Mouse (Mus musculus): ENCODE data around the gene Trib2. TPM values are rescaled to one million over a fixed set of nuclear protein-coding genes. Genes with fewer than 3 reads are reported as not detected.
A peak's percentile ranks its signal among the peaks of the same experiment; 100 is the strongest.

Trib2 gene
- 10 to 100 TPM; 71.6 to 72.5 TPM for total RNA-seq (2021)
- long read RNA-seq, full-length matches to known transcripts = 21 of 29 reads
- long read RNA-seq, partial matches to known transcripts = 0 of 29 reads
- long read RNA-seq, other reads (novel, unspliced or antisense) = 8 of 29 reads

DNA sequence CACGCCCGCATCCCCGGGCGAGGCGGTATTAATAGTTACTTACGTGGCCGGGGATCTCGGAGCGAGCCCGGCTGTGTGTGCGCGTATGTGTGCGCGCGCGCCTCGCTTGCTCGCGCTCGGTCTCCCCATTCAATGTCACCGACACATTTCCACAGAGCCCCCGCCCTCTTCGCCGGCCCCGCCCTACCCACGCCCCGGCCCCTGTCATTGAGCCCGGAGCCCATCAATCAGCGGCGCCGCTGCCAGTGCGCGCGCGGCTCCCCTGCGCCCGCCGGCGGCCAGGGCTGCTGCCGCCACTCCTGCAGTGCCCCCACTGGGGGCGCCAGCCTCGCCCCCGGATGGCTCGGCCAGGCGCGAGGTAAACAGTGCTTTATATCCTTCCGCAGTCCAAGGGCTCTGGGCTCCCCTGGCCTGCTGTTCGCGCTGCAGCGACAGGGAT, at the start of gene Trib2:
Gene Trib2, minus strand, starts transcription at position 183 of the 439 bp plus-strand sequence.
- DNase-seq (ENCODE audit: low spot score in 2 of 2) = peak; percentile 90 to 93

DNA sequence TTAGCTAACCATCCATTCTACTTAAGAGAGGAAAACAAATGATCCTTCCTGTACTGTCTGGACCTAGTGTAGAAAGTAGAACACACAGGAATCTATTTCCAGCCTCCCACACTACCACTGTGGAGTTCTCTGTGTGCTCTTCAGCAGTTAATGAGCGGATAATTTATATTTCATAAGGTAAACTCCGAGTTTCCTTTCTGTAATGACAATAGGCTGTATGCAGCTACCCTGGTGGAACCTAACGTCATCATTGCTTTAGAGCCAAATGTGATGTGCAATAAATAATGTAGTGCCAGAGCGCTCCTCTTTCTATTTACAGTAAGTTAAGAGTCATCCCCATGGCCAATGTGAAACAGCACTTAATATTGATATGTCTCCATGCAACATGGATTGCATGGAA, 41.3 kb upstream of the Trib2 start:
- no peak for DNase-seq (ENCODE audit: low spot score in 2 of 2)

DNA sequence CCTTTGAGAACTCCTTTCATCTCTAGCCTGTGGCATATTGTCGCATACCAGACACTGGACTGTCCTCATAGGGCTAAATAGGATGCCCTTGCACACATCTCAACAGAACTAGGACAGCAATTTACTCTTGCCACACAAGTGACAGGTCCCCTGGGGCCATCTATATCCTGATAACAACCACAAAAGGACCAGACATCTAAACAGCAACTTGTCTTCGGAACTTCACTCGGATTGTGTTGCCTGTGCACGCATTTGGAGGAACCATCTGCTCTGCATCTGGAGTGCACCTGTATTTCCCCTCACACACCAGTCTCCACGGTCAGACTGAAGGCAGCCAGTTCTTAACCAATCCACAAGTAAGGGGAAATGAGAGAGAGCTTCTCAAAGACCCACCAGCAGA, 39.2 kb upstream of the Trib2 start:
- DNase-seq (ENCODE audit: low spot score in 2 of 2) = no peak

DNA sequence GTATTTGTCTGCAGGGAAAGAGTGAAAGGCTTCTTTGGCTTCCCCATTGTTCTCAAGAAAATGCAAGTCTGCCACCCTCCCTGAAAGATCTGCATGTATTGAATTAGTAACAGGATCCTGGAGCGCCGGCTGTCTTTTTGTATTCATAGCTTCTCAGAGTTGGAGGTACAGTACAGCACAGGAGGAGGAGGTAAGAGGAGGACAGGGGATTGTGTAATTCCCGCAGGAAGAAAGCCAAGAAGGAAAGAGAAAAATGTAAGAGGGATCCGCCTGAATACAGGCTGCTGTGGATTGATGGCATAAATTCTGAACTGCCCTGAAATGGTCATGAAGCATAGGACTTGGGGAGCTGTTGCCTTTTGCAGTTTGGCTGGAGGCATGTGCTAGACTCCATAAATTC, 36.1 kb upstream of the Trib2 start:
- DNase-seq (ENCODE audit: low spot score in 2 of 2) = no peak

DNA sequence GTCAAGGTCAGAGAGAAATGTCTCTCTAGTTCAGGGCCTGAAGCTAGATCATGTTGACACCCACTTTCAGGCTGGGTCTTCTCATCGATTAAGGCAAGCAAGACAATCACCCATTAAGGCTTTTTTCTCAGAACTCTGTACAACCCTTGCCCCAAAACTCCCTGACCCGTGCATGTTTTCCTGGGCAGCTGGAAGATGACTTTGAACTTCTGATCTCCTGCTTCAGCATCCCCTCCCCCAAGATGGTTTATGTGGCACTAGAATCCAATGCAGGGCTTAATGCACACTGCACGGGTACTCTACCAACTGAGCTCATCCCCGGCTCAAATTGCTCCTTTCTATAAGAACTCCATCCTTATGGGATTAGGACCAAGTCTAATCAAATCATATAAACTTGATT, 35.3 kb upstream of the Trib2 start:
- DNase-seq (ENCODE audit: low spot score in 2 of 2) = no peak

DNA sequence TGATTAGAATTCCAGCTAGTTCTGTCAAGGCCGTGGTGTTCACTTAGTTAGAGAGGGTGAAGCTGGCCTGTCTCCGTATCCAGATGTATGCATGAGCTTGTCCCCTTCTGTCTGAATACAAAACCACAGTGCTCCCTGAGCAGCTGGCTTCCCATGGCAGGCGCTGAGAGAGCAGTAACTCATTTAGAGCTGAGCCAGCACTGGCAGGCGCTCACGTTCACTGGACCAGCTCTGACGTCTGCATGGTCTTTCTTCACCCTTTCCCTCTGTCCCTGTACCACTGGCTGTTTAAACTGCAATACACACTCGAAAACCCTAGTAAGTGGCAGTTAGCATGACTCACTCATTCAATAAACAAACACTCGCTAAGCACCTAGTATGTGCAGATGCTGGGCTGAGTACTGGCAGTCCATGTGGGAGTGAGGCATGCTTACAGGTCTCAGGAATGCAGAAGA, 33.7 kb upstream of the Trib2 start:
- DNase-seq (ENCODE audit: low spot score in 2 of 2) = peak; percentile 16 to 21

DNA sequence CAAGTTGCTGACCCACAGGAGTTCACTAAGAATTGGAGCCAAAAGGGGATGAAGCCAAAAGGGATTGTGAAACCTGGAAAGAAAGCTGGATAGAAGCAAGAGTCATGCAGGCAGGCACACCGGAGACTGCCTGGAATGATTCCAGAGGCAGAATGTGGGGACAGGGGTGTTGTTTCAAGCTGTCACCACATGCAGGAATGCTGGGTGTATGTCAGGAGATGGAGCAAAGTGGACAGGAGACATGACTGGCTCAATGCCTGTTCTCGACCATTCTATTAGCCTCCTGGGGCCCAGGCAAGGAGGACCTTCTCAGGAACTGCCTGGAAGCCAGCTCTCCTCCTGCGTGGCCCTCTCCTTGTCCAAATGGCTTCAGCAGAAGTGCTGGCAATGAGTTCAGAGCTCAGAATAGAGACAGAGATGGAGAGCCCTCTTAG, 33.2 kb upstream of the Trib2 start:
- peak; percentile 20 to 22 for DNase-seq (ENCODE audit: low spot score in 2 of 2)

DNA sequence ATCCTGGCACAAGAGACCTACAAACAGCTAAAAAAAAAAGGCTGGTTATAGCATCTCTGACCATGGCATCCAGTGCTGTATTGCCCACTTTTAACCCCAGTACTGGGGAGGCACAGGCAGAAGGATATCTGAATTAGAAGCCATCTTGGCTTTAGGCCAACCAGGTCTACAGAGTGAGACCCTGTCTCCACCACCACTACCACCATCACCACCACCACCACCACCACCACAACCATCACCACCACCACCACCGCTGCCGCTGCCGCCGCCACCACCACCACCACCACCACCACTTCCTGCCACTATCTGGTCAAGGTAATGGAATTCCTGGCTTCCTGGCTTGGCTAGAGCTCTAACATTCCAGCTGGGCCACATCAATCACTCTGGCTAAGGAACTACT, 31.7 kb upstream of the Trib2 start:
- DNase-seq (ENCODE audit: low spot score in 2 of 2) = peak in 1 of 2 experiments; percentile 6

DNA sequence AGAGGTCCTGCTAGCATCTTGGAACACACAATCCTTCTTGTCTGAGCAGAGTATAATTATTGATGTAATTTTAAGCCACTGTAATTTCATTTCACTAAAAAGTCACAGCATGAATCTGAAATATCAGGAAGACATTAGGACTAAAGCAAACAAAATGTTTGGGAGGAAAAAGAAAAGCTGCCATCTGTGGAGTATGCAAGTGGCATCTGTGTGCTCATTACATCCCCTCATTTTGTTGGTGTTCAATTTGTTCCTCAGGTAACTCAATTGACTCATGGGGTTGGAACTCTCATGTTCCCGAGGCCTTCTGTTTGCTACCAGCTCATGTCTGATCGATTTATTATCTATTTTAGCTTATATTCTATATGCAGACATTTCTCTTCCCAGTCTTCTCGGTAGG, 28.0 kb upstream of the Trib2 start:
- no peak for DNase-seq (ENCODE audit: low spot score in 2 of 2)

DNA sequence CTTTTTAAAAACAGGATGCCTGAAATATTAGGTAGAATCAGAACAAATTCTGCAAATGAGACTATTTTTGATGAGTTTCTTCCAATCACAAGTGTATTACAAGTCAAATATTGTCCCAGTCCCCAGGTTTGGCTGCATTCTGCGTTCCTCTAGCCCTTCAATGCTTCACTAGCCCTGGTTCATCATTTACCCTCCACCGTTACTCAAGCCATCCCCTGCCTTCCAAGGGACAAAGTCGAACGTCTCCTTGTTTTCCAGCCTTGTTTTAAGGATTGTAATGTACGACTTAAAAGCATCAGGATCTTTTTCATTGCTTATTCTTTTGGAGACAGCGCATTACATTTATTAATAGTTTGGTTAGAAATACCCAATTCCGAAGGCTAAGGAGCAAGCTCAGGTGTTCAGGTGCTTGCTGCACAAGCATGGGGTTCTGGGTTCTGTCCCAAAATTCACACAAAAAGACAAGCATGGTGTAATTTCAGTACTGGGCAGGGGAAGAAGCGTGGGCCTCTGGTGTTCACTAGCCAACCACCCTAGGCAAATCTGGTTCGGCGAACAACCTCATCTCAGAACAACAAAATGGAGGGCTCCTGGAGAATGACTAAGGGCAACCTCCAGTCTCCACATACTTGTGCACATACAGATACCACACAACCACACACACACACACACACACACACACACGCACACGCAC, 24.3 kb upstream of the Trib2 start:
- DNase-seq (ENCODE audit: low spot score in 2 of 2) = no peak

DNA sequence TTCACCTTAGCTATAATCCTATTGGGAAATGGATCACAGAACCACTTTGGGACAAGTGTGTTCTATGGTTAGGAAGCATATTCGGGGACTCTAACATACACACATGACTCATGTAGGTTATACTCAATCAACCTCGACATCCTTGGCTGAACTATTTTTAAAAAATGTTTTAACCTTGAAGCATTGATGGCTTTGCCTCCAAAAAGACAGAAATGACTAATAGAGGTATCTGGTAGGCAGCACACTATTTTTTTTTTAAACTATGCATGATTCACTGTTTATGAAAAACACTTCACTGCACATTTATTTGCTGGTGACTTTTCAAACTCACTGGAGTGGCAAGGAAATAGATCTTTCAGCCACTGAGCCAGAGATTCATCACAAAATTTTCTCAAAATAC, 21.5 kb upstream of the Trib2 start:
- no peak for DNase-seq (ENCODE audit: low spot score in 2 of 2)

DNA sequence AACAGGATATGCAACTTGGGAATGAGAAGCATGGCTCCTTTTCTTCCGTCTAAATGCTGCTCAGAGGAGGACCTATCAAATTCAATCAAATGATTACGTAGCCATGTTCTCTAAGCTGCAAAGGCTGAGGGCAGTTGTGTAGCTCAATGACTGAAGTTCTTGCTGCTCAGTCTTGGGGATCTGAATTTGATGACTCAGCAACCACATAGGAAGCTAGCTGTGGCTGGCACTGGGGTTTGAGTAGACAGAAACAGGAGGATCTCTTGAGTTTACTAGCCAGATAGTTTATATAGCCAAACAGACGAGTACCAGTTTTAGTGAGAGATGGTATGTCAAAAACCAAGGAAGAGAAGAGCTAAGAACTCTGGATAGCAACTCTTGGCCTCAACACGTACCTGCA, 20.8 kb upstream of the Trib2 start:
- no peak for DNase-seq (ENCODE audit: low spot score in 2 of 2)

DNA sequence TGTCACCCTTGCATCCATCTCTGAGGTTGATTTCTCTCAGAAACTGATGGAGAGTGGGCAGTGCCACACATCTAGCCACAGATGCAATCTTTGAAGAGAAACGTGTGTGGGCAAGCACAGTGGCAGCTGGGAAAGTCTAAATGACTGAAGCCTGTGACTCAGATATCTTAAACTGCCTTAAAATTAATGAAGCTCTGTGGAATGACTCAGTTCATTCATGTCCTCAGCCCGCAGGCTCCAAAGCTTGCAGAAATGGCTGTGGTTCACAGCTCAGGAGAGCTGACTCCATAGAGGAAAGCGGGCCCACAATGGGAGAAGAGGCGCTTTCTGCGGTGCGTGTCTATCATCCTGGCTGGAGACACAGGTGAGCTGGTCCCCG, 15.9 kb upstream of the Trib2 start:
- no peak for DNase-seq (ENCODE audit: low spot score in 2 of 2)

DNA sequence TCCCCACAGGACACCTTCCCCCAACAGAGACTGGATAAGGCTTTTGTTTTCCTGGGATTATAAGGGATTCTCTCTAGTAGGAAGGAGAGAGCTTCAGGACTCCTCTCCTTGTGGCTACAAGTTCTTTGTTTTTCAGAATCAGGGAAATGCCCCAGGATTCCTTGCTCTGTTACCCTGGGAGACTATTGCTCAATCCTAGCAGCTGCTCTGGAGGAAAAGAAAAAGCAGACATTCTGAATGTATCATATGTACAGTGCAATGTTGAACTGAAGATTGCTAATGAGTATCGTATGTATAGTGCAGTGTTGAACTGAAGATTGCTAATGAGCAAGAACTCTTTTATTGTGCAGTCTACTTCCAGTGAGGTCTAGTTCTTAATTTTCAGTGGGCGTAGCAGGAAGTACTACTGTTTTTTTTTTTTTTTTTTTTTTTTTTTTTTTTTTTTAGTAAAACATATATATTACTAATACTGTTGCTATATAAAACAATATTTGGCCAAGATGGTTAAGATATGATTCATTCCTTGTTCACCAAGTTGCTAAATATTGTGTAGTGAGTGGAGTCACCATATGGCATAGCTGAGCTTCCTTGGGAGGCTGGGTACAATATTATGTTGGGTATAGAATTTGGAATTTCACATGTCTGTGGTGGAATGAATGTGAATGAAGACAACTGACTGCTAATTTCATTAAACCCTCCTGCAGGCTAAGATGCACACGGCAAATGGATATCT, 15.4 kb upstream of the Trib2 start:
- DNase-seq (ENCODE audit: low spot score in 2 of 2) = no peak

DNA sequence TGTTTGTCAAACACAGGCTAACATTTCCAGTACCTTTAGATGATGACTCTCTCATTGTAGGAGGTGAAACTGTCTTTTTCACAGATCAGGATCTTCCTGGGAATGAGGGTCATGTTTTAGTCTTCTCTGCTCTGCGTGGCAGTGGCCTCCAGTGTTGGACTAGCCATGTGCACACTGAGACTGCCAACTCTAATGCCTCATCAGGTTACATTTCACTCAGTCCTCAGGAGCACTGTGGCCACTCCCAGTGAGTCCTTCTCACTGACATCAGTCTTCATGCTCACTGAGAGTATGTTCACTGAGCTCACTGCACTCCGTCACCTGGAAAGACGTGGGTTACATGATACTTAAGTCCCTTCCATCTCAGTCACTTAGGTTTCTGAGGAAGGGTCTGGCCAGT, 14.0 kb upstream of the Trib2 start:
- DNase-seq (ENCODE audit: low spot score in 2 of 2) = no peak

DNA sequence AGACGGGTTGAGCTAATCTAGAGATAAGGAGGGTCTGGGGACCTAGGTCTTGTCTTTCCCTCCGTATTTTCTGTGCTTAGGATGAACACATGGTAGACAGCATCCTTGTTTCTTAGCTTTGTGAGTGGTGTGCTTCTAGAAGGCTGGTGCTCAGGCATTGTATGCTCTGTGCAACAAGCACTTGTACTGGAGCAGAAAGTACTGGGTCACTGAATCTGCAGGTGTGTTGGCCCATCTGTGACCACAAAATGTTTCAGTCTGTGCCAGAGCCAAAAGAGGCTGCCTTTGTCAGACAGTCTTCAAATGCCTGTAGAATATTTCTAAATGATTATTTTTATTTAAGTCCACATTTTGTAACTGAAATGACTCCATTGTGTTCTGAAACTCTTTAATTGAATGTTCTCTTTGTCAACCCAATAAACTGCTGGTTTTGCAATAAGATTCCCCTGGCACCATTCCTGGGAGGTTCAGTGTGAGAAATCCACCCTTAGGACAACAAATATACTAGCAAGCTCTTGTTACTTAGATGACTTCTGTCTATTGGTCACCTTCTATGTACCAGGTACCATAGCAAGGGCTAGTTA, 12.2 kb upstream of the Trib2 start:
- DNase-seq (ENCODE audit: low spot score in 2 of 2) = no peak

DNA sequence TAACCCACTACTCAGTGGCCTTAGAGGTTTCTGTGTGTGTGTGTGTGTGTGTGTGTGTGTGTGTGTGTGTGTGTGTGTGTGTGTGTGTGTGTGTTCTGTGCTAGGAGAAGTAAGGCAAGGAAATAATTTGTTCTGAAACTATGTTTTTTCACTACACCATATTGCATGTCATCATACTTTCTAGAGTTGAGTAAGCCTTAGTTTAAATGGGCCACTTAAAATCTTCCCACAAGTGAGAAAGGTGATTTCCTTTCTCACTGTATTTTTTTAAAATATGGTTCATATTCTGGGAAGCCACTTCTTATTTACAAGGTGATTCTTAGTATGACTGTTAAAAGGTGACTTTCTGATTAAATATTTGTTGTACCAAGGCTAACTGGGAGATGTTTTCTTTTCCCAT, 4.3 kb upstream of the Trib2 start:
- DNase-seq (ENCODE audit: low spot score in 2 of 2) = no peak

DNA sequence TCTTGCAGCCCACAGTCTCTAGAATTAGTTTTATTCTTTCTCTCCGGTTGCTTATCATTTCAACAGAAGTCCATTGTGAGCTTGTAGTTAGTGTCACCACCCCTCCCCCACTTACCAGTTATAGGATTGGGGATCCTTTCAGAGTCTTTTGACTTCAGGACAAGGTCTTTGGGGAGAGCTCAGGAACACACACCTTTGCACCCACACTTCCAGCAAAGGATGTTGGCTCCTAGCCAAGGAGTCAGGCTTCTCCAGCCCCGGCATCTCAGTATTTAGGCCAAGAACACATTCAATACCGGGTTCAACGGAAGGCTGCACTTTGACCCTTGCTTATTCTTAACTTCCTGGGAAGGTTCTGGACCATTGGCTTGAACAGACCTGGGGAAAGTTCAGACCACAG, 643 bp upstream of the Trib2 start:
- DNase-seq (ENCODE audit: low spot score in 2 of 2) = peak; percentile 22 to 43

DNA sequence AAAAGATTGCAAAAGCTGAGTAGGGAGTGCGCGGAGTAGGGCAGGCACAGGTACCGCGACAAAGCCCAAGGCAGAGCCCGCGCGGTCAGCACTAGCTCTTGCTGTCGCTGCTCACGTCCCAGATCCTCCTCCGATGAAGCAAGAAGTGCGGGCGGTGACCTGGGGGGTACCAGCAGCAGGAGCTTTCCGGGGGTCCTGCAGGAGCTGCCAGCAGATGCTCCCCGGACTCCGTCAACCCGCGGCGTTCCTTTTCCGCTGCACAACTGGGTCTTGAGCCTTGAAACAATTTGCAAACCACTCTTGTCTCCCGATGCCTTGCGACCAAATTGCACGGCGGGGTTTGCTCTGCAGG, 492 bp downstream of the Trib2 start:
- DNase-seq (ENCODE audit: low spot score in 2 of 2) = peak; percentile 62 to 71

DNA sequence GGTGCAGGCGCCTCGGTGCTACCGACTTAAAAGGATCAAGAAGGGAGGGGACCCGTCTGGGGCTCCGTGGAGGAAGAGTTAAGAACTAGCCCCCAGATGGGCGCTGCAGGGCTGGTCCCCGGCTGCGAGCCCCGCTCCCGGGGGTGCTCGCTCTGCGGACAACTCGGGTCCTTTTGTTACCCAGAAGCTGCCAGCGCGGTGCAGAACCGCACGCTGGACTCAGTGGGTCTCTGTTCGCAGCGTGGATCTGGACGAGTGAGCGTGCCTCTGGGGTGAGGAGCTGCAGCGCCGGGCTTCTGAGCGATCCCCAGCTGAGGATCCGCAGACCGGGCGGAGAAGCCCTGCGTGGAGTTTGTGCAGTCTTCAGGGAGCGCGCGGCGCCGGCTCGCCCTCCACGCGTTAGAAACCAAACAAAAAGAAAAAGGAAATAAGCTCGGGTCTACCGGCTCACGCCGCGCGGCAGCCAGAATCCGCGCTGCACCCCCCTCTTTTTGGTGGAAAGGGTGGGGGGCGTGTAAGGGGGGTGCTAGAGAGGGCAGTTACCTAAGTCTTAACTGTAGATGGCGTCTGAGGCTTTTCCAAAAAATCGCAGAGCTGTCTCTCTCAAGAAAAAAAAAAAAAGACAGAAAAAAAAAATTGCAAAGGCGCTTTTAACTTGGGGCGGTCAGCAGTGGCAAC, 1.0 kb downstream of the Trib2 start:
- DNase-seq (ENCODE audit: low spot score in 2 of 2) = peak; percentile 75 to 80

DNA sequence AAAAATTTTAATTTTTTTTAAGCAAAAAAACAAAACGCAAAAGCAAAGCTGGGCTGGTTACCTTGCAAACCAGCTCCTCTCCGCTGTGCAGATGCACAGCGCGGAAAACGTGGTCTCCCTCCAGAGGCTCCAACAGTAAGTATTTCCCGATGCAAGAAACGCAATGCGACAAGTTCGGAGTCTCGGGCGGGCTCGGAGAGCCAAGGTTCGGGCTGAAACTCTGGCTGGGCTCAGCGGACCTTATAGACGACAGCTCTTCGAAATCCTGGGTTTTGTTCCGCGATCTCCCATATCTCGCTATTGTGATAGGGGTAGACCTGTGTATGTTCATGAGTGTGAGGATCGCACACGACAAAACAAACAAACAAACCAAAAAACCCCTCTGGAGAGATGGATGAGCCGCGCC, 1.5 kb downstream of the Trib2 start:
- peak; percentile 35 to 59 for DNase-seq (ENCODE audit: low spot score in 2 of 2)
